Mouse (Mus musculus) lung, postnatal 0 days (tissue): ENCODE measurements around the gene Ces2e. TPM values are rescaled to one million over a fixed set of nuclear protein-coding genes. Genes with fewer than 3 reads are reported as not detected.
"Not testable (repeated sequence)": the region's sequence is repeated elsewhere in the genome, so short reads cannot be mapped to it uniquely, and the experiment has no call there.

Experiments
- ATAC-seq: fragments of 200-750 bp; cut with Nextera tagmentation; 2 replicates; pipeline ENCODE4 v1.8.0; 2017; ENCODE audit warnings: moderate library complexity
- DNase-seq: peaks from one replicate; pipeline ENCODE4 v3.0.0-alpha.2; 2016; ENCODE audit warnings: low spot score
- H3K27ac ChIP-seq: fragments of 300-500 bp; sonication (generic); 2 replicates; pipeline ENCODE4 v1.5.1; 2014; ENCODE audit warnings: antibody characterized with exemption, mild to moderate bottlenecking, low read length, mixed read lengths
- H3K27me3 ChIP-seq: fragments of 300-500 bp; sonication (generic); replicated peaks from 2 replicates; pipeline ENCODE4 v1.6.1; 2014; ENCODE audit warnings: low read length, mixed read lengths; ENCODE audit not compliant: insufficient read depth
- H3K36me3 ChIP-seq: fragments of 300-500 bp; sonication (generic); 2 replicates; pipeline ENCODE4 v1.6.1; 2014; ENCODE audit warnings: low read length, mixed read lengths; ENCODE audit not compliant: insufficient read depth
- H3K4me1 ChIP-seq: fragments of 300-500 bp; sonication (generic); 2 replicates; pipeline ENCODE4 v1.6.1; 2014; ENCODE audit warnings: antibody characterized with exemption, low read depth, low read length, mixed read lengths; ENCODE audit not compliant: insufficient read depth
- H3K4me2 ChIP-seq: fragments of 300-500 bp; sonication (generic); replicated peaks from 2 replicates; pipeline ENCODE4 v1.6.1; 2014; ENCODE audit warnings: low read depth, mild to moderate bottlenecking, low read length, moderate library complexity, mixed read lengths
- H3K4me3 ChIP-seq: fragments of 300-500 bp; sonication (generic); 2 replicates; pipeline ENCODE4 v1.5.1; 2014; ENCODE audit warnings: low read depth, low read length
- H3K9ac ChIP-seq: fragments of 300-500 bp; sonication (generic); replicated peaks from 2 replicates; pipeline ENCODE4 v1.6.1; 2014; ENCODE audit warnings: low read depth, mild to moderate bottlenecking
- H3K9me3 ChIP-seq: fragments of 300-500 bp; sonication (generic); 2 replicates; pipeline ENCODE4 v1.6.1; 2016; ENCODE audit warnings: low read length, mixed read lengths
- CTCF ChIP-seq: IDR thresholded peaks from 2 replicates; pipeline ENCODE4 v1.5.1; 2016; ENCODE audit warnings: antibody characterized with exemption, mild to moderate bottlenecking
- EP300 ChIP-seq: IDR thresholded peaks from 2 replicates; pipeline ENCODE4 v1.6.1; 2016; ENCODE audit warnings: antibody characterized with exemption, mild to moderate bottlenecking, control low read depth
- WGBS: fragments of 180-500 bp; shearing (Covaris S2); extraction: QIAGEN DNeasy Blood & Tissue Kit; methylation state at CpG from one replicate; pipeline ENCODE4 v1.1.7; 2014; 5-methylcytosine and 5-hydroxymethylcytosine counted together
- polyA plus RNA-seq: library from polyadenylated mRNA; unstranded; fragments of >200 nt; fragmentation: Nextera tagmentation; extraction: Ambion mirVana; gene quantifications from 2 replicates; pipeline ENCODE4 v1.2.1, GENCODE M21; 2015

The Ces2e gene
- 0.31 and 0.58 TPM in 2 replicates for polyA plus RNA-seq

DNA sequence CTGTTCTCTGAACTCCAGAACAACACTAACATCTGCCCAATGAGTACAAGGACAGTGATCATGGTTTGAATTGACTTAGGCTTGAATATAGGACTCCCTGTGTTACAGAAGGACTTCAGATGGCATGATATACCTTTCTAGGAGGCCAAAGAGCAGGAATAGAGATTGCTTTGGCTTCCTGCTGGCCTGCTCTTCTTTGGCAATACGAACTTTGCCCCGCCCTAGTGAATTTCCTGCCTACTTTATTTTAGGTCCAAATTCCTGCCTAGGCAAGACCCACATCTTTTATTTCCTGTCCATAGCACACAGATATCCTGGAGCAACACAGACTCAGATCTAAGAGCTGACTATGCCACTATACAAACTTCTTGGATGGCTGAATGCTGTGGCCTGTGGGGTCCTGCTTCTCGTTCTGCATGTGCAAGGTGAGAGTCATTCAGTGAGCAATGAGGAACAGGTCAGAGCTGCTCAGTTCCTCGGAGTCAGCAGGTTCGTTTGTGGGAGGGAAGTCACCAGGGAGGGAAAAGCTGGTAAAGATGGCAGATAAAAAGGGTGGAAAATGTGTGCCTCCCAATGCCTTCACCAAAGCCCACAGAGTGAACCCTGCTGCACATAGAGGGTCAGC lies at the start of gene Ces2e:
Gene Ces2e (plus strand): TSS at position 289 of the 625 bp plus-strand sequence.
- no peak within 1 kb of the TSS for H3K4me2 ChIP-seq
- DNase-seq (no peak), ATAC-seq (no peak)
- H3K27ac ChIP-seq: no peak within 1 kb of the TSS
- TF ChIP-seq CTCF (no peak), EP300 (no peak)
- no peaks in the 10 kb centered on the region for H3K9me3 ChIP-seq
- WGBS: 58% methylated on average over 5 of the region's 5 CpGs
- no peak within 1 kb of the TSS for H3K4me3 ChIP-seq
- no peak within 1 kb of the TSS for H3K9ac ChIP-seq
- no peaks in the 10 kb centered on the region for H3K27me3 ChIP-seq
- no peaks in the 10 kb centered on the region for H3K36me3 ChIP-seq
- no peaks in the 10 kb centered on the region for H3K4me1 ChIP-seq

DNA sequence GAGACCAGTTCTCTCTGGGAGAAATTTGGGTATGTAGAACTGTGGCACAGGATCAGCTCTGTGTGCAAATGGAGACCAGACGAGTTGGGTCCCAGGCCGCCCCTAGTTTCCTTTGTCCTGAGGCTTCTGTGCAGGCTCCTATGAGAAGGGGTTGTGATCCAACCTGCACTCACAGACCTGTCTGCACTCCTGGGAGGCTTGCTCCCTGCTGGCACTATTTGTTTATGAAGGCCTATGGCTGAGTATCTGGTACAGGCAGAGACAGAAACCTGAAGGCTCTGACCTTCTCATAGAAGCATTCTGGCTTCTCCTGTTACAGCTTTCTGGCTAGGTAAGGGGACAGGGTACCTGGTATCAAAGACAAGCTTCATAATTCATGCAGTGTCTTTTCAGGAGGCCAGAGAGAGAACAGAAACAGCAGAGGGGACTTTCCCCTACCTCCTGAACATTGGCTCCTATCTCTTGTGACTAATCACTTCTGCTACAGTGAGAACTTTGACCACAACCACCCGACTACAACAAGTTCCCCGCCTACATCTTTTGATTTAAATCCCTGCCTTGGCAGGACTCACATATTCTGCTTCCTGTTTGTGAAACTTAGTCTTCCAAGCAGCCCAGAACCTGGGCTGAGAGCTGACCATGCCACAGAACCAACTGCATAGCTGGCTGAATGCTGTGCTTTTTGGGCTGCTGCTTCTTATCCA lies 39.7 kb upstream of the Ces2e start:
- not testable (repeated sequence) for H3K4me3 ChIP-seq, H3K9me3 ChIP-seq, DNase-seq, H3K9ac ChIP-seq, H3K4me1 ChIP-seq, H3K27me3 ChIP-seq, H3K36me3 ChIP-seq, H3K4me2 ChIP-seq, ATAC-seq, H3K27ac ChIP-seq
- no CpG with 5 or more reads among the region's 4 CpGs for WGBS

DNA sequence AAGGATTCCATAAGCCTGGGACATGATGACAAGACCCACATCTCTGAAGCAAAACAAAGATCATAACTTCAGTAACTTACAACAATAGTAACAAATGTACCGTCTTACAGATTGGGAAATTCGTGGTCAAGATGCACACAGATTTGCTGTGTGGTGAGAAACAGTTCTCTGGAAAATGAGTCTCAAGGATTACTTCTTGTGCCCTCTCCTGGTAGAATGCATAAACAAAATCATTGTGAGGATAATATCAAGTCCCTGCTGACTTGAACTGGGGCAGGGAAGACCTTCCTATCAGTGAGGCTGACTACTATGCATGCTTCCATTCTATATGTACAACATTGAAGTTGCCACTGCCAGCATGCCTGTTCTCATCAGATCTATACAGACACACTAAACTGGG lies 24.3 kb upstream of the Ces2e start:
- no peaks in the 10 kb centered on the region for H3K9me3 ChIP-seq
- WGBS: 72% methylated on average over 2 of the region's 2 CpGs
- no peaks in the 10 kb centered on the region for H3K36me3 ChIP-seq

DNA sequence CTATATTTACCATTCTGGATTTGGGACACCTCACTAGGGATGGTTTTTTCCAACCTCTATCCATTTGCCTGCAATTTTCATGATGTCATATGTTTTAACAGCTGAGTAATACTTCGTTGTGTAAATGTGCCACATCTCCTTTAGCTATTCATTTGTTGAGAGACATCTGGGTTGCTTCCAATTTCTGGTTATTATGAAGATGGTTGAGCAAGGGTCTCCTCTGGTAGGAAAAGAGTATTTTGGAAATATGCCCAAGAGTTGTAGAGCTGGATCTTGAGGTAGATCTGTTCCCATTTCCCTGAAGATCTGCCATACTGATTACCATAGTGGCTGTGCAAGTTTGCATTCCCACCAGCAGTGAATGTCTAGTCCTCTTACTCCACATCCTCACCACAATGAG lies 18.9 kb upstream of the Ces2e start:
- H3K27ac ChIP-seq: no peak overlapping the region
- WGBS: 31% methylated on average over 1 of the region's 1 CpGs
- H3K9me3 ChIP-seq: no peaks in the 10 kb centered on the region
- TF ChIP-seq CTCF: no peak
- no peak for TF ChIP-seq EP300
- H3K4me2 ChIP-seq: no peak overlapping the region
- no peak for DNase-seq
- no peak for ATAC-seq
- no peaks in the 10 kb centered on the region for H3K27me3 ChIP-seq
- H3K9ac ChIP-seq: no peak overlapping the region
- H3K4me1 ChIP-seq: no peaks in the 10 kb centered on the region
- no peak overlapping the region for H3K4me3 ChIP-seq
- no peaks in the 10 kb centered on the region for H3K36me3 ChIP-seq

More for the DNA sequence above, 24.3 kb upstream of the Ces2e start:
- H3K4me2 ChIP-seq: no peak overlapping the region
- TF ChIP-seq CTCF: no peak
- ATAC-seq (no peak), DNase-seq (no peak)
- H3K9ac ChIP-seq: no peak overlapping the region
- no peak overlapping the region for H3K27ac ChIP-seq
- H3K4me3 ChIP-seq: no peak overlapping the region
- H3K4me1 ChIP-seq: no peaks in the 10 kb centered on the region
- no peaks in the 10 kb centered on the region for H3K27me3 ChIP-seq

DNA sequence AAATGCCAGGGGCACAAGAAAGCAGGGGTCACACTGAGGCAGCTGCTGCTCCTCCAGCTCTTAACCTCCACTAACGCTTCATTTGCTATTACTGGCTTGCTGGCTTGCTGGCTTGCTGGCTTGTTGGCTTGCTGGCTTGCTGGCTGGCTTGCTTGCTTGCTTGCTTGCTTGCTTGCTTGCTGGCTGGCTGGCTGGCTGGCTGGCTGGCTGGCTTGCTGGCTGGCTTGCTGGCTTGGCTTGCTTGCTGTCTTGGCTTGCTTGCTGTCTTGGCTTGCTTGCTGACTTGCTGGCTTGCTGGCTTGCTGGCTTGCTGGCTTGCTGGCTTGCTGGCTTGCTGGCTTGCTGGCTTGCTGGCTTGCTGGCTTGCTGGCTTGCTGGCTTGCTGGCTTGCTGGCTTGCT lies 17.0 kb upstream of the Ces2e start:
- not testable (repeated sequence) for DNase-seq, H3K27ac ChIP-seq, H3K9me3 ChIP-seq, ATAC-seq, H3K4me3 ChIP-seq, H3K36me3 ChIP-seq, H3K27me3 ChIP-seq, H3K9ac ChIP-seq, H3K4me1 ChIP-seq, H3K4me2 ChIP-seq
- 53% methylated on average over 1 of the region's 1 CpGs for WGBS

DNA sequence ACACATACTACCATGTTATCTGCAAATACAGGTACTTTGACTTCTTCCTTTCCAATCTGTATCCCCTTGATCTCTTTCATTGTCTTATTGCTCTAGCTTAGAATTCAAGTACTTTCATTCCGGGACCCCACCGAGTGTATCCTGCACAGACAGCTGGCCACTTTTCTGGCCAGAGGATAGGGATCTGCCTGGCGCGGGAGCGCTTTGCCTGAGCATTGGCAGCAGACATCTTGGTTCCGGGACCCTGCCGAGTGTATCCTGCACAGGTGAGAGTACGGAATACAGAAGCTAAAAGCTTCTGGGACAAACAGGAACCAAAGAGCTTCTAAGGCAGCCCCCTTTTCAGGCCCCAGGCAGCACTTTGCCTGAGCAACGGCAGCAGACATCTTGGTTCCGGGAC lies 16.4 kb upstream of the Ces2e start:
- WGBS: 91% methylated on average over 10 of the region's 10 CpGs
- ATAC-seq, H3K9ac ChIP-seq, H3K27ac ChIP-seq, H3K4me3 ChIP-seq, H3K4me1 ChIP-seq, H3K4me2 ChIP-seq, H3K36me3 ChIP-seq, DNase-seq, H3K27me3 ChIP-seq, H3K9me3 ChIP-seq: not testable (repeated sequence)

DNA sequence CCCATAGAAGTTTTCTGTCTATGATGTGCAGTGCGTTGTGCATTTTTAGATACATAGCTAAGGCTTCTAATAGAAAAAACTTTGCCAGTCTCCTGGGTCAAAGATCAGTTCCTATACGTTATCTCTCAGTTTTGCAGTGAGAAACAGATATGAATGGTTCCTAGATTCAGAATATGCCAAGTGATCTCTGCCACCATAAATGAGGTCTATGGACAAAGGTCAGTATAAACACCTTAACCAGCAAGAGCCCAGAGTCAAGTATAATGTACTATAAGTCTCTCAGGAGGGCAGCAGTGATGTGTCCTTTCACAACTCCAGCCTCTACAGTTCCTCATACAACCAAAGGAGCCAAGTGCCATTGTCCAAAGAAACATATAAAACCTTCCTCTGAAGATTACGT lies 1.2 kb downstream of the Ces2e start:
- no peak for DNase-seq
- Histone ChIP-seq H3K9ac (no peak overlapping the region), H3K4me2 (no peak overlapping the region), H3K36me3 (no peaks in the 10 kb centered on the region), H3K4me1 (no peaks in the 10 kb centered on the region), H3K27me3 (no peaks in the 10 kb centered on the region), H3K9me3 (no peaks in the 10 kb centered on the region), H3K4me3 (no peak overlapping the region), H3K27ac (no peak overlapping the region)
- no peak for ATAC-seq
- TF ChIP-seq CTCF: no peak
- no peak for TF ChIP-seq EP300
- 74% methylated on average over 3 of the region's 3 CpGs for WGBS
